Mouse (Mus musculus): Measurements from ENCODE around the gene Mrc1. TPM values are rescaled to one million over a fixed set of nuclear protein-coding genes. Genes with fewer than 3 reads are reported as not detected.
A peak's percentile ranks its signal among the peaks of the same experiment; 100 is the strongest.

Gene Mrc1
- polyA plus RNA-seq, 1 experiment from 2014 or later = 7.0 TPM

- Histone ChIP-seq H3K4me1 (replicated peaks) (no peaks in the 10 kb centered on the region), H3K27ac (no peak overlapping the region), H3K9me3 (no peaks in the 10 kb centered on the region), H3K27me3 (replicated peaks) (no peaks in the 10 kb centered on the region), H3K9ac (no peak overlapping the region), H3K4me3 (replicated peaks) (no peak overlapping the region), H3K4me2 (replicated peaks) (no peak overlapping the region), H3K36me3 (no peaks in the 10 kb centered on the region)
- WGBS = 72% methylated on average over 3 of the region's 3 CpGs
- ATAC-seq = no peak; the same call in 1 of the 2 replicates
Observed at GRCm38 (mm10) chr2:14249839-14250564, 20.8 kb downstream of the Mrc1 start.

GRCm38 (mm10) chr2:14251938-14252337, 22.7 kb downstream of the Mrc1 start:
- no peaks in the 10 kb centered on the region for H3K27me3 ChIP-seq (replicated peaks)
- H3K4me3 ChIP-seq (replicated peaks) = no peak overlapping the region
- H3K9ac ChIP-seq = no peak overlapping the region
- no peaks in the 10 kb centered on the region for H3K36me3 ChIP-seq
- H3K4me2 ChIP-seq (replicated peaks) = no peak overlapping the region
- H3K27ac ChIP-seq = no peak overlapping the region
- no peaks in the 10 kb centered on the region for H3K9me3 ChIP-seq
- 85% methylated on average over 3 of the region's 3 CpGs for WGBS
- ATAC-seq = no peak
- no peaks in the 10 kb centered on the region for H3K4me1 ChIP-seq (replicated peaks)

- no peaks in the 10 kb centered on the region for H3K36me3 ChIP-seq
- no peaks in the 10 kb centered on the region for H3K27me3 ChIP-seq (replicated peaks)
- no peak overlapping the region for H3K4me2 ChIP-seq (replicated peaks)
- no peak overlapping the region for H3K9ac ChIP-seq
- no peak overlapping the region for H3K4me3 ChIP-seq (replicated peaks)
- peak; percentile 94 for ATAC-seq
- H3K4me1 ChIP-seq (replicated peaks) = no peaks in the 10 kb centered on the region
- no peaks in the 10 kb centered on the region for H3K9me3 ChIP-seq
- no peak overlapping the region for H3K27ac ChIP-seq
Observed at GRCm38 (mm10) chr2:14258345-14258850, 29.2 kb downstream of the Mrc1 start.

GRCm38 (mm10) chr2:14262090-14262489, 32.9 kb downstream of the Mrc1 start:
- Histone ChIP-seq H3K27me3 (replicated peaks) (no peaks in the 10 kb centered on the region), H3K4me1 (replicated peaks) (no peaks in the 10 kb centered on the region), H3K9ac (no peak overlapping the region), H3K4me2 (replicated peaks) (no peak overlapping the region), H3K9me3 (no peaks in the 10 kb centered on the region), H3K36me3 (no peaks in the 10 kb centered on the region), H3K27ac (no peak overlapping the region), H3K4me3 (replicated peaks) (no peak overlapping the region)
- WGBS = 86% methylated on average over 1 of the region's 1 CpGs
- ATAC-seq = no peak

- H3K27ac ChIP-seq = no peak overlapping the region
- no peaks in the 10 kb centered on the region for H3K9me3 ChIP-seq
- no peaks in the 10 kb centered on the region for H3K36me3 ChIP-seq
- no peak for ATAC-seq
- no peaks in the 10 kb centered on the region for H3K4me1 ChIP-seq (replicated peaks)
- H3K9ac ChIP-seq = no peak overlapping the region
- WGBS = 70% methylated on average over 1 of the region's 1 CpGs
- H3K27me3 ChIP-seq (replicated peaks) = no peaks in the 10 kb centered on the region
- H3K4me2 ChIP-seq (replicated peaks) = no peak overlapping the region
- no peak overlapping the region for H3K4me3 ChIP-seq (replicated peaks)
Observed at GRCm38 (mm10) chr2:14269160-14269559, 40.0 kb downstream of the Mrc1 start.

GRCm38 (mm10) chr2:14272088-14272487, 42.9 kb downstream of the Mrc1 start:
- no peak for ATAC-seq
- Histone ChIP-seq H3K4me2 (replicated peaks) (no peak overlapping the region), H3K27me3 (replicated peaks) (no peaks in the 10 kb centered on the region), H3K36me3 (no peaks in the 10 kb centered on the region), H3K4me3 (replicated peaks) (no peak overlapping the region), H3K27ac (no peak overlapping the region), H3K9me3 (no peaks in the 10 kb centered on the region), H3K9ac (no peak overlapping the region), H3K4me1 (replicated peaks) (no peaks in the 10 kb centered on the region)
- 81% methylated on average over 1 of the region's 1 CpGs for WGBS

- 0 out of 2 replicates have a peak, but pooled peaks cover 2% of the 10 kb centered on the region for H3K4me1 ChIP-seq (replicated peaks)
- H3K9me3 ChIP-seq = no peaks in the 10 kb centered on the region
- no peak overlapping the region for H3K9ac ChIP-seq
- no peak overlapping the region for H3K4me3 ChIP-seq (replicated peaks)
- H3K36me3 ChIP-seq = no peaks in the 10 kb centered on the region
- no peak overlapping the region for H3K27ac ChIP-seq
- WGBS = 83% methylated on average over 5 of the region's 5 CpGs
- ATAC-seq = no peak
- no peak overlapping the region for H3K4me2 ChIP-seq (replicated peaks)
- H3K27me3 ChIP-seq (replicated peaks) = no peaks in the 10 kb centered on the region
Observed at GRCm38 (mm10) chr2:14275796-14276195, 46.6 kb downstream of the Mrc1 start.

- no peak overlapping the region for H3K4me3 ChIP-seq (replicated peaks)
- 30% methylated on average over 2 of the region's 2 CpGs for WGBS
- ATAC-seq = peak; percentile 95
- H3K4me2 ChIP-seq (replicated peaks) = no peak overlapping the region
- no peak overlapping the region for H3K9ac ChIP-seq
- H3K9me3 ChIP-seq = no peaks in the 10 kb centered on the region
- no peak overlapping the region for H3K27ac ChIP-seq
- no peaks in the 10 kb centered on the region for H3K36me3 ChIP-seq
- H3K4me1 ChIP-seq (replicated peaks) = 0 out of 2 replicates have a peak, but pooled peaks cover 2% of the 10 kb centered on the region
- no peaks in the 10 kb centered on the region for H3K27me3 ChIP-seq (replicated peaks)
Observed at GRCm38 (mm10) chr2:14279256-14279655, 50.1 kb downstream of the Mrc1 start.

- Histone ChIP-seq H3K4me2 (replicated peaks) (no peak overlapping the region), H3K9ac (no peak overlapping the region), H3K27me3 (replicated peaks) (no peaks in the 10 kb centered on the region), H3K27ac (no peak overlapping the region), H3K4me3 (replicated peaks) (no peak overlapping the region), H3K36me3 (no peaks in the 10 kb centered on the region), H3K9me3 (no peaks in the 10 kb centered on the region), H3K4me1 (replicated peaks) (0 out of 2 replicates have a peak, but pooled peaks cover 2% of the 10 kb centered on the region)
- 61% methylated on average over 6 of the region's 6 CpGs for WGBS
- ATAC-seq = peak; percentile 58; the same call in 1 of the 2 replicates
Observed at GRCm38 (mm10) chr2:14279795-14280194, 50.6 kb downstream of the Mrc1 start.

- Histone ChIP-seq H3K4me1 (replicated peaks) (no peaks in the 10 kb centered on the region), H3K9me3 (no peaks in the 10 kb centered on the region), H3K27ac (no peak overlapping the region), H3K9ac (no peak overlapping the region), H3K4me2 (replicated peaks) (no peak overlapping the region), H3K27me3 (replicated peaks) (no peaks in the 10 kb centered on the region), H3K4me3 (replicated peaks) (no peak overlapping the region), H3K36me3 (no peaks in the 10 kb centered on the region)
- 33% methylated on average over 5 of the region's 5 CpGs for WGBS
- peak; percentile 66 for ATAC-seq
Observed at GRCm38 (mm10) chr2:14295334-14295733, 66.1 kb downstream of the Mrc1 start.

- Histone ChIP-seq H3K36me3 (no peaks in the 10 kb centered on the region), H3K9me3 (no peaks in the 10 kb centered on the region), H3K4me3 (replicated peaks) (no peak overlapping the region), H3K9ac (no peak overlapping the region), H3K27ac (no peak overlapping the region), H3K4me2 (replicated peaks) (no peak overlapping the region), H3K27me3 (replicated peaks) (no peaks in the 10 kb centered on the region), H3K4me1 (replicated peaks) (no peaks in the 10 kb centered on the region)
- 83% methylated on average over 4 of the region's 4 CpGs for WGBS
- no peak for ATAC-seq
Observed at GRCm38 (mm10) chr2:14312505-14313380, 83.6 kb downstream of the Mrc1 start.

GRCm38 (mm10) chr2:14315113-14315512, 85.9 kb downstream of the Mrc1 start:
- Histone ChIP-seq H3K4me3 (replicated peaks) (no peak overlapping the region), H3K4me1 (replicated peaks) (no peaks in the 10 kb centered on the region), H3K27ac (no peak overlapping the region), H3K9me3 (no peaks in the 10 kb centered on the region), H3K9ac (no peak overlapping the region), H3K36me3 (no peaks in the 10 kb centered on the region), H3K4me2 (replicated peaks) (no peak overlapping the region), H3K27me3 (replicated peaks) (no peaks in the 10 kb centered on the region)
- ATAC-seq = no peak
- WGBS = 50% methylated on average over 3 of the region's 3 CpGs
